Mouse (Mus musculus) stomach, postnatal 0 days (tissue): ENCODE results near the gene Bod1l. TPM values are rescaled to one million over a fixed set of nuclear protein-coding genes. Genes with fewer than 3 reads are reported as not detected.

ENCODE experiments used
- ATAC-seq: fragments of 200-750 bp; cut with Nextera tagmentation; 2 replicates; pipeline ENCODE4 v1.8.0; 2017; ENCODE audit not compliant: low FRiP score, low TSS enrichment
- DNase-seq: peaks from one replicate; pipeline ENCODE4 v3.0.0-alpha.2; 2016; ENCODE audit warnings: low spot score
- H3K27ac ChIP-seq: fragments of 300-500 bp; sonication (generic); replicated peaks from 2 replicates; pipeline ENCODE4 v1.5.1; 2014; ENCODE audit warnings: mild to moderate bottlenecking, control low read depth
- H3K27me3 ChIP-seq: fragments of 300-500 bp; sonication (generic); 2 replicates; pipeline ENCODE4 v1.6.1; 2014; ENCODE audit warnings: low read length; ENCODE audit not compliant: control insufficient read depth, insufficient read depth
- H3K36me3 ChIP-seq: fragments of 300-500 bp; sonication (generic); 2 replicates; pipeline ENCODE4 v1.6.1; 2014; ENCODE audit warnings: low read length, mixed read lengths; ENCODE audit not compliant: control insufficient read depth, insufficient read depth
- H3K4me1 ChIP-seq: fragments of 300-500 bp; sonication (generic); replicated peaks from 2 replicates; pipeline ENCODE4 v1.6.1; 2014; ENCODE audit warnings: antibody characterized with exemption; ENCODE audit not compliant: control insufficient read depth, insufficient read depth
- H3K4me2 ChIP-seq: fragments of 300-500 bp; sonication (generic); replicated peaks from 2 replicates; pipeline ENCODE4 v1.6.1; 2014; ENCODE audit warnings: low read depth, mild to moderate bottlenecking, control low read depth, moderate library complexity
- H3K4me3 ChIP-seq: fragments of 300-500 bp; sonication (generic); 2 replicates; pipeline ENCODE4 v1.5.1; 2014; ENCODE audit warnings: low read depth, low read length, control low read depth
- H3K9ac ChIP-seq: fragments of 300-500 bp; sonication (generic); 2 replicates; pipeline ENCODE4 v1.6.1; 2014; ENCODE audit warnings: mild to moderate bottlenecking, low read length, control low read depth, mixed read lengths
- H3K9me3 ChIP-seq: fragments of 300-500 bp; sonication (generic); 2 replicates; pipeline ENCODE4 v1.6.1; 2016; ENCODE audit warnings: low read length; ENCODE audit not compliant: control insufficient read depth
- CTCF ChIP-seq: IDR thresholded peaks from 2 replicates; pipeline ENCODE4 v1.5.1; 2016; ENCODE audit warnings: antibody characterized with exemption, low read depth, mild to moderate bottlenecking, moderate library complexity
- EP300 ChIP-seq: optimal IDR thresholded peaks from 2 replicates; pipeline ENCODE3; 2016; ENCODE audit warnings: antibody characterized with exemption
- whole genome bisulfite sequencing: fragments of 180-500 bp; shearing (Covaris S2); extraction: QIAGEN DNeasy Blood & Tissue Kit; methylation state at CpG from one replicate; pipeline ENCODE4 v1.1.7; 2014; 5-methylcytosine and 5-hydroxymethylcytosine counted together
- polyA plus RNA-seq: library from polyadenylated mRNA; unstranded; fragments of >200 nt; fragmentation: Nextera tagmentation; extraction: Ambion mirVana; gene quantifications from 2 replicates; pipeline ENCODE4 v1.2.1, GENCODE M21; 2015

Bod1l gene
- polyA plus RNA-seq, 1 experiment from 2014 or later, result 11.3 TPM

DNA sequence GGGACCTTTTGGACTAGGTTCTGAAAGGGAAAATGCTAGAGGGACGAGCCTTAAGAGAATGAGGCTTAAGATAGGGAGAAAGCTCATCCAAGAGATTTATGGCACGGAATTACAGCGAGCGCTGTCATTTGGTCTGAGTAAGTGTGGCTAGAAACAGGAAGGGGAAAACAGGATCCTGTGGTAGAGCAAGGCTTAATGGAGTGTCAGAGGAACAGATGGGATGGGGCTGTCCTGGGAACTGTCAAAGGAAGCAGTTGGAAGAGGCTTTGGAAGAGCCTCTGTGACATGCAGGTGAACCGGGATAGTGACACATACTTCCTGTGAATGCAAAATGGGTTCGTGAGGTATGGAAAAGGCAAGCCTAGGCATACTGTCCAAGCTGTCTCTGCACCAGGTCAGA, 68.4 kb downstream of the Bod1l start:
- DNase-seq, result no peak
- H3K9ac ChIP-seq, result no peak overlapping the region
- no peaks in the 10 kb centered on the region for H3K27me3 ChIP-seq
- no peak overlapping the region for H3K27ac ChIP-seq
- H3K4me1 ChIP-seq, result no peaks in the 10 kb centered on the region
- H3K36me3 ChIP-seq, result no peaks in the 10 kb centered on the region
- 35% methylated on average over 6 of the region's 6 CpGs for WGBS
- H3K9me3 ChIP-seq, result no peaks in the 10 kb centered on the region
- TF ChIP-seq CTCF (no peak), EP300 (no peak)
- no peak for ATAC-seq
- no peak overlapping the region for H3K4me2 ChIP-seq
- no peak overlapping the region for H3K4me3 ChIP-seq

DNA sequence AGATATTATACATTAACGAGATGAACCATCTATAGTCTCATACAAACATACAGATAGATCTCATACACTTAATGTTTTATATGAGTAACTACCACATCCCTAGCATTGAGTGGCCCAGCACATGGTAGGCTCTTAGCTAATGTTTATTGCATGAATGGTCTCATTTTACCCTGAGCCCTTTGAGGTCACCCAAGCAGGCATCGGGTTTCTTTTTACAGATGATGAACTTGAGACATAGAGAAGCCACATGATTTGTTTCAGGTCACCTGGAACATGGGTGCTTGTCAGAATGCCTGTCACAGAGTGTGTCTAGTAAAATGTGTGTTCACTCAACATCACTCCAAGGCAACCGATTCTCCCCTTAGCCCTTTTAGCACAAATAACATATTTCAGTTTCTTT, 68.8 kb downstream of the Bod1l start:
- WGBS, result 53% methylated on average over 3 of the region's 3 CpGs

GRCm38 (mm10) chr5:41768382-41769040, 75.6 kb downstream of the Bod1l start:
- ATAC-seq, result peak; percentile 66
- Histone ChIP-seq H3K36me3 (no peaks in the 10 kb centered on the region), H3K27me3 (peaks cover 20% of the 10 kb centered on the region; the same call in 1 of the 2 replicates)

More for the DNA sequence above, 68.8 kb downstream of the Bod1l start:
- Histone ChIP-seq H3K4me1 (no peaks in the 10 kb centered on the region), H3K9me3 (no peaks in the 10 kb centered on the region), H3K4me3 (no peak overlapping the region), H3K36me3 (no peaks in the 10 kb centered on the region), H3K27me3 (no peaks in the 10 kb centered on the region), H3K9ac (no peak overlapping the region), H3K4me2 (no peak overlapping the region), H3K27ac (no peak overlapping the region)
- no peak for ATAC-seq
- TF ChIP-seq CTCF (no peak), EP300 (no peak)
- DNase-seq, result no peak

GRCm38 (mm10) chr5:41767296-41768200, 76.6 kb downstream of the Bod1l start:
- no peak overlapping the region for H3K9ac ChIP-seq
- ATAC-seq (no peak), DNase-seq (no peak)
- no peak for TF ChIP-seq EP300
- TF ChIP-seq CTCF, result no peak
- no peaks in the 10 kb centered on the region for H3K9me3 ChIP-seq
- no peaks in the 10 kb centered on the region for H3K4me1 ChIP-seq
- 24% methylated on average over 33 of the region's 33 CpGs for WGBS
- H3K27ac ChIP-seq, result no peak overlapping the region
- H3K4me2 ChIP-seq, result peak overlapping the region; percentile 50
- peak overlapping the region; percentile 37 for H3K4me3 ChIP-seq
- H3K36me3 ChIP-seq, result no peaks in the 10 kb centered on the region
- H3K27me3 ChIP-seq, result peaks cover 30% of the 10 kb centered on the region

More at GRCm38 (mm10) chr5:41768382-41769040, 75.6 kb downstream of the Bod1l start:
- Histone ChIP-seq H3K4me3 (peak overlapping the region; percentile 37), H3K4me2 (peak overlapping the region; percentile 50), H3K27ac (no peak overlapping the region), H3K4me1 (no peaks in the 10 kb centered on the region), H3K9ac (no peak overlapping the region), H3K9me3 (no peaks in the 10 kb centered on the region)
- 4% methylated on average over 21 of the region's 21 CpGs for WGBS
- DNase-seq, result peak; percentile 91
- TF ChIP-seq EP300 (no peak), CTCF (peak; percentile 99)

- no peak overlapping the region for H3K4me2 ChIP-seq
- 14% methylated on average over 27 of the region's 27 CpGs for WGBS
- no peak overlapping the region for H3K4me3 ChIP-seq
- TF ChIP-seq EP300 (no peak), CTCF (no peak)
- H3K27ac ChIP-seq, result no peak overlapping the region
- no peak overlapping the region for H3K9ac ChIP-seq
- H3K4me1 ChIP-seq, result no peaks in the 10 kb centered on the region
- peaks cover 31% of the 10 kb centered on the region for H3K27me3 ChIP-seq
- H3K9me3 ChIP-seq, result no peaks in the 10 kb centered on the region
- H3K36me3 ChIP-seq, result no peaks in the 10 kb centered on the region
- DNase-seq (no peak), ATAC-seq (no peak)
Observed at GRCm38 (mm10) chr5:41766406-41767010, 77.6 kb downstream of the Bod1l start.
